Mouse (Mus musculus) gastrocnemius, adult 8-10 months (tissue): ENCODE results near the gene Fgf18. TPM values are rescaled to one million over a fixed set of nuclear protein-coding genes. Genes with fewer than 3 reads are reported as not detected.

ENCODE experiments used
- DNase-seq, 2 experiments: peaks; one replicate each; pipeline ENCODE4 v3.0.0; 2022; ENCODE audit warnings: low spot score in 2 of 2
- total RNA-seq, 4 experiments: library from RNA; stranded (reverse); gene quantifications; 2 replicates each; pipeline ENCODE4 v1.2.4; 2022

Fgf18 gene
- total RNA-seq, 4 experiments from 2014 or later = 0.54 to 2.1 (median 0.94) TPM

GRCm38 (mm10) chr11:33119116-33119515, 28.1 kb downstream of the Fgf18 start:
- DNase-seq = no peak

GRCm38 (mm10) chr11:33118480-33118879, 28.7 kb downstream of the Fgf18 start:
- DNase-seq = no peak

- no peak for DNase-seq
Observed at GRCm38 (mm10) chr11:33115796-33116195, 31.4 kb downstream of the Fgf18 start.

- no peak for DNase-seq
Observed at GRCm38 (mm10) chr11:33112407-33112806, 34.8 kb downstream of the Fgf18 start.

GRCm38 (mm10) chr11:33110111-33110510, 37.1 kb downstream of the Fgf18 start:
- DNase-seq = no peak

- no peak for DNase-seq
Observed at GRCm38 (mm10) chr11:33107540-33107939, 39.7 kb downstream of the Fgf18 start.

- DNase-seq = no peak
Observed at GRCm38 (mm10) chr11:33104911-33105316, 42.3 kb downstream of the Fgf18 start.

- no peak for DNase-seq
Observed at GRCm38 (mm10) chr11:33103291-33103943, 43.8 kb downstream of the Fgf18 start.

- peak; percentile 37 to 52 for DNase-seq
Observed at GRCm38 (mm10) chr11:33100027-33100507, 47.1 kb downstream of the Fgf18 start.

- DNase-seq = no peak
Observed at GRCm38 (mm10) chr11:33099425-33099824, 47.8 kb downstream of the Fgf18 start.

- DNase-seq = peak; percentile 62 to 75
Observed at GRCm38 (mm10) chr11:33098446-33098845, 48.8 kb downstream of the Fgf18 start.

GRCm38 (mm10) chr11:33097855-33098254, 49.3 kb downstream of the Fgf18 start:
- DNase-seq = no peak

GRCm38 (mm10) chr11:33089856-33090255, 57.3 kb downstream of the Fgf18 start:
- DNase-seq = no peak

GRCm38 (mm10) chr11:33088181-33088580, 59.0 kb downstream of the Fgf18 start:
- no peak for DNase-seq

- no peak for DNase-seq
Observed at GRCm38 (mm10) chr11:33086046-33086445, 61.2 kb downstream of the Fgf18 start.

- no peak for DNase-seq
Observed at GRCm38 (mm10) chr11:33085514-33085913, 61.7 kb downstream of the Fgf18 start.

- DNase-seq = no peak
Observed at GRCm38 (mm10) chr11:33085054-33085453, 62.1 kb downstream of the Fgf18 start.

GRCm38 (mm10) chr11:33084041-33084440, 63.2 kb downstream of the Fgf18 start:
- DNase-seq = no peak

- no peak for DNase-seq
Observed at GRCm38 (mm10) chr11:33081175-33081574, 66.0 kb downstream of the Fgf18 start.

GRCm38 (mm10) chr11:33080046-33080808, 67.0 kb downstream of the Fgf18 start:
- no peak for DNase-seq

- DNase-seq = no peak
Observed at GRCm38 (mm10) chr11:33079424-33079823, 67.8 kb downstream of the Fgf18 start.

GRCm38 (mm10) chr11:33078036-33078435, 69.2 kb downstream of the Fgf18 start:
- DNase-seq = no peak

GRCm38 (mm10) chr11:33075293-33075692, 71.9 kb downstream of the Fgf18 start:
- no peak for DNase-seq
